Mouse (Mus musculus) natural killer cell, adult 2 months (primary cell): Measurements from ENCODE around the gene 3110040M04Rik.
A peak's percentile ranks its signal among the peaks of the same experiment; 100 is the strongest.
"Not testable (repeated sequence)": the region's sequence is repeated elsewhere in the genome, so short reads cannot be mapped to it uniquely, and the experiment has no call there.

Experiments
- DNase-seq, 2 experiments: peaks; one replicate each; pipeline ENCODE4 v3.0.0; 2022; ENCODE audit warnings: low spot score in 2 of 2

3110040M04Rik gene

GRCm38 (mm10) chr1:151203818-151204217 is at the start of gene 3110040M04Rik:
Gene 3110040M04Rik (plus strand): TSS chr1:151204121.
- DNase-seq, result not testable (repeated sequence)

- DNase-seq, result not testable (repeated sequence)
Measured at GRCm38 (mm10) chr1:151154131-151154530, 49.8 kb upstream of the 3110040M04Rik start.

GRCm38 (mm10) chr1:151156129-151156528 is 47.8 kb upstream of the 3110040M04Rik start:
- DNase-seq, result no peak

GRCm38 (mm10) chr1:151156777-151157632 is 46.9 kb upstream of the 3110040M04Rik start:
- DNase-seq, result no peak

- DNase-seq, result no peak
Measured at GRCm38 (mm10) chr1:151157963-151158856, 45.7 kb upstream of the 3110040M04Rik start.

- no peak for DNase-seq
Measured at GRCm38 (mm10) chr1:151158857-151159510, 44.9 kb upstream of the 3110040M04Rik start.

GRCm38 (mm10) chr1:151166031-151166430 is 37.9 kb upstream of the 3110040M04Rik start:
- DNase-seq, result no peak

- no peak for DNase-seq
Measured at GRCm38 (mm10) chr1:151167297-151168047, 36.4 kb upstream of the 3110040M04Rik start.

- no peak for DNase-seq
Measured at GRCm38 (mm10) chr1:151168637-151169036, 35.3 kb upstream of the 3110040M04Rik start.

- no peak for DNase-seq
Measured at GRCm38 (mm10) chr1:151171572-151172461, 32.1 kb upstream of the 3110040M04Rik start.

- peak; percentile 57 to 58 for DNase-seq
Measured at GRCm38 (mm10) chr1:151177030-151177936, 26.6 kb upstream of the 3110040M04Rik start.

- peak in 1 of 2 experiments; percentile 62 for DNase-seq
Measured at GRCm38 (mm10) chr1:151177937-151178271, 26.0 kb upstream of the 3110040M04Rik start.

GRCm38 (mm10) chr1:151178505-151179083 is 25.3 kb upstream of the 3110040M04Rik start:
- no peak for DNase-seq

- no peak for DNase-seq
Measured at GRCm38 (mm10) chr1:151180167-151180566, 23.8 kb upstream of the 3110040M04Rik start.

- not testable (repeated sequence) for DNase-seq
Measured at GRCm38 (mm10) chr1:151182266-151182665, 21.7 kb upstream of the 3110040M04Rik start, which contains the start of gene Gm47985. Gene Gm47985 (plus strand): TSS chr1:151182537.

- not testable (repeated sequence) for DNase-seq
Measured at GRCm38 (mm10) chr1:151186186-151186585, 17.7 kb upstream of the 3110040M04Rik start.

GRCm38 (mm10) chr1:151186879-151187424 is 17.0 kb upstream of the 3110040M04Rik start:
- not testable (repeated sequence) for DNase-seq

GRCm38 (mm10) chr1:151188469-151188868 is 15.5 kb upstream of the 3110040M04Rik start:
- DNase-seq, result no peak
